Comparison of ENCODE assay signal across 25 mouse cellular contexts in the genomic region with DNA sequence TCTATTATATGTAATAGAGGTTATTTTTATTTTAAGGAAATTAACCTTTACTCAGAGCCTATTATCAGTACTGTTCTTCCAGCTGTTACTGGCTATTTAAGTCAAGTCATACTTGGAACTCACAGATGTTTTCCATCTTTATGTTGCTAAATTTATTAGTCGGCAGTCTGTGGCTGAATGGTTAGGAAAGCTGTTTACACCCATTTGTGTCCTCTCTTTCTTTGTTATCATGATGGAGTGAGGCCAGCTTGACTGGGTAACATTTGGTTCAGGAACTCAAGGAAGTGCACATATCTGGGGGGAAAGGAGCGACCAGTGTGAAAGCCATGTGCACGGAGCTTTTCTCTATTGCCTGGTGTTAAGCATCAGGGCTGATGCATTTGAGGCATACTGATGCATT.
DNase-seq lines count a peak whose midpoint lies in the region; ATAC-seq and TF ChIP-seq lines count a peak whose summit lies in the region.
"Had no signal": no experiment of that assay in that cellular context is flagged by ENCODE, and none has a peak within 500 bp of the region (broad histone marks: within the 10 kb centered on the region; RNA-seq: fewer than 3 reads in every experiment).

No protein-coding gene starts in this region.

- H3K4me1 ChIP-seq in embryonic facial prominence, embryonic 14.5 days (ENCODE audit: control insufficient read depth, insufficient read depth, low read length): no peaks in the 10 kb centered on the region
- peaks cover 7% of the 10 kb centered on the region; the same call in 1 of the 2 replicates for H3K4me1 ChIP-seq in embryonic facial prominence, embryonic 10.5 days
- no peaks in the 10 kb centered on the region for H3K4me1 ChIP-seq in kidney, postnatal 0 days (replicated peaks; ENCODE audit: insufficient read depth, low read length)
- 0 out of 2 replicates have a peak, but pooled peaks cover 3% of the 10 kb centered on the region for H3K4me1 ChIP-seq in lung, embryonic 16.5 days (replicated peaks; ENCODE audit: control insufficient read depth, insufficient read depth, low read length)
- H3K4me1 ChIP-seq: embryonic facial prominence, embryonic 15.5 days had no signal

- 64% methylated on average over 3 of the region's 3 CpGs for WGBS in embryonic facial prominence, embryonic 14.5 days
- WGBS in embryonic facial prominence, embryonic 10.5 days: 76% methylated on average over 3 of the region's 3 CpGs
- WGBS in kidney, postnatal 0 days: 42% methylated on average over 3 of the region's 3 CpGs
- WGBS in lung, embryonic 16.5 days: 50% methylated on average over 3 of the region's 3 CpGs

- no peaks in the 10 kb centered on the region for H3K27me3 ChIP-seq in embryonic facial prominence, embryonic 14.5 days (replicated peaks; ENCODE audit: control insufficient read depth, insufficient read depth, low read length)
- no peaks in the 10 kb centered on the region for H3K27me3 ChIP-seq in embryonic facial prominence, embryonic 10.5 days (replicated peaks; ENCODE audit: low read depth, poor library complexity, severe bottlenecking)
- H3K27me3 ChIP-seq in kidney, postnatal 0 days (ENCODE audit: insufficient read depth, low read length): no peaks in the 10 kb centered on the region
- no peaks in the 10 kb centered on the region for H3K27me3 ChIP-seq in lung, embryonic 16.5 days (ENCODE audit: control insufficient read depth, insufficient read depth, low read depth, low read length)
- H3K27me3 ChIP-seq: embryonic facial prominence, embryonic 15.5 days; heart, embryonic 13.5 days; Patski had no signal

- no peak overlapping the region for H3K9ac ChIP-seq in embryonic facial prominence, embryonic 14.5 days (ENCODE audit: low read depth, low read length)
- H3K9ac ChIP-seq in kidney, postnatal 0 days (ENCODE audit: low read depth, low read length): no peak overlapping the region
- no peak overlapping the region for H3K9ac ChIP-seq in lung, embryonic 16.5 days (ENCODE audit: low read length)
- H3K9ac ChIP-seq: embryonic facial prominence, embryonic 15.5 days; forebrain, postnatal 0 days; heart, embryonic 13.5 days; hindbrain, embryonic 14.5 days had no signal

- DNase-seq in embryonic facial prominence, embryonic 14.5 days (ENCODE audit: low spot score): peak; percentile 31
- DNase-seq in embryonic facial prominence, embryonic 10.5 days (ENCODE audit: low spot score): no peak
- peak; percentile 57 for DNase-seq in kidney, postnatal 0 days (ENCODE audit: low spot score)
- DNase-seq in kidney, postnatal 10 days: no peak
- DNase-seq in lung, postnatal 4 days: no peak
- DNase-seq in NIH3T3 (ENCODE audit: low read depth): peak; percentile 4
- DNase-seq in urinary bladder, postnatal 4 days (ENCODE audit: low spot score in 2 of 2): no peak
- DNase-seq: adrenal gland, postnatal 10 days; adrenal gland, postnatal 36 days; cerebellum, adult 2 months; cerebellum, adult 9-11 months; cerebellum, postnatal 25 days; embryo, embryonic 11 days; forebrain, postnatal 0 days; gastrocnemius, adult 2 months; gastrocnemius, postnatal 14 days; heart, postnatal 14 days; heart, postnatal 4 days had no signal

- TF ChIP-seq CTCF in kidney, postnatal 0 days (IDR thresholded peaks at IDR 0.05; ENCODE audit: low read depth): no peak

- H3K36me3 ChIP-seq in embryonic facial prominence, embryonic 14.5 days (ENCODE audit: control insufficient read depth, insufficient read depth, low read length): no peaks in the 10 kb centered on the region
- H3K36me3 ChIP-seq in embryonic facial prominence, embryonic 10.5 days (replicated peaks): no peaks in the 10 kb centered on the region
- H3K36me3 ChIP-seq in kidney, postnatal 0 days (ENCODE audit: insufficient read depth, low read length): no peaks in the 10 kb centered on the region
- no peaks in the 10 kb centered on the region for H3K36me3 ChIP-seq in lung, embryonic 16.5 days (ENCODE audit: control insufficient read depth, insufficient read depth, low read length)
- H3K36me3 ChIP-seq: embryonic facial prominence, embryonic 15.5 days; heart, embryonic 13.5 days had no signal

- no peak overlapping the region for H3K4me2 ChIP-seq in embryonic facial prominence, embryonic 14.5 days (ENCODE audit: low read depth, low read length)
- H3K4me2 ChIP-seq in kidney, postnatal 0 days (ENCODE audit: low read length): no peak overlapping the region
- no peak overlapping the region for H3K4me2 ChIP-seq in lung, embryonic 16.5 days (ENCODE audit: low read depth, low read length)
- H3K4me2 ChIP-seq: embryonic facial prominence, embryonic 15.5 days; heart, embryonic 13.5 days; hindbrain, embryonic 14.5 days had no signal

- H3K27ac ChIP-seq in embryonic facial prominence, embryonic 14.5 days (replicated peaks; ENCODE audit: low read depth, low read length): no peak overlapping the region
- no peak overlapping the region for H3K27ac ChIP-seq in embryonic facial prominence, embryonic 10.5 days (replicated peaks)
- no peak overlapping the region for H3K27ac ChIP-seq in kidney, postnatal 0 days
- no peak overlapping the region for H3K27ac ChIP-seq in lung, embryonic 16.5 days (ENCODE audit: low read length)
- H3K27ac ChIP-seq: embryonic facial prominence, embryonic 15.5 days; gastrocnemius, adult 2 months; heart, embryonic 13.5 days; hindbrain, embryonic 14.5 days; hindbrain, postnatal 0 days had no signal

- no peaks in the 10 kb centered on the region for H3K9me3 ChIP-seq in embryonic facial prominence, embryonic 14.5 days (ENCODE audit: control insufficient read depth, low read length)
- H3K9me3 ChIP-seq in embryonic facial prominence, embryonic 10.5 days: no peaks in the 10 kb centered on the region
- no peaks in the 10 kb centered on the region for H3K9me3 ChIP-seq in kidney, postnatal 0 days (replicated peaks; ENCODE audit: low read length)
- H3K9me3 ChIP-seq in lung, embryonic 16.5 days (ENCODE audit: control insufficient read depth, low read length): no peaks in the 10 kb centered on the region
- H3K9me3 ChIP-seq: embryonic facial prominence, embryonic 15.5 days; heart, embryonic 13.5 days had no signal

- no peak overlapping the region for H3K4me3 ChIP-seq in embryonic facial prominence, embryonic 14.5 days (ENCODE audit: low read depth, low read length)
- no peak overlapping the region for H3K4me3 ChIP-seq in embryonic facial prominence, embryonic 10.5 days
- H3K4me3 ChIP-seq in kidney, postnatal 0 days (replicated peaks; ENCODE audit: low read depth, low read length): no peak overlapping the region
- H3K4me3 ChIP-seq in lung, embryonic 16.5 days (ENCODE audit: low read length): no peak overlapping the region
- H3K4me3 ChIP-seq: embryonic facial prominence, embryonic 15.5 days; gastrocnemius, adult 2 months; heart, embryonic 13.5 days had no signal

- ATAC-seq in embryonic facial prominence, embryonic 14.5 days (ENCODE audit: low read depth): no peak
- no peak for ATAC-seq in kidney, postnatal 0 days (replicated peaks; ENCODE audit: low FRiP score, low read depth)
- ATAC-seq in lung, embryonic 16.5 days (ENCODE audit: low read depth): peak; percentile 74
- ATAC-seq: forebrain, embryonic 14.5 days; forebrain, postnatal 0 days; hindbrain, postnatal 0 days; Patski had no signal

Comparison
In these comparisons a context has a peak if more than half of its experiments do, and no peak if none do; other contexts are left out.
1. DNase-seq: peak in embryonic facial prominence, embryonic 14.5 days (single experiment), kidney, postnatal 0 days (single experiment) and NIH3T3 (single experiment); none in embryonic facial prominence, embryonic 10.5 days (single experiment), kidney, postnatal 10 days (single experiment), lung, postnatal 4 days (0 of 2) and urinary bladder, postnatal 4 days (0 of 2).